Mouse (Mus musculus): Measurements from ENCODE around the gene Prr3.
A peak's percentile ranks its signal among the peaks of the same experiment; 100 is the strongest.

DNA sequence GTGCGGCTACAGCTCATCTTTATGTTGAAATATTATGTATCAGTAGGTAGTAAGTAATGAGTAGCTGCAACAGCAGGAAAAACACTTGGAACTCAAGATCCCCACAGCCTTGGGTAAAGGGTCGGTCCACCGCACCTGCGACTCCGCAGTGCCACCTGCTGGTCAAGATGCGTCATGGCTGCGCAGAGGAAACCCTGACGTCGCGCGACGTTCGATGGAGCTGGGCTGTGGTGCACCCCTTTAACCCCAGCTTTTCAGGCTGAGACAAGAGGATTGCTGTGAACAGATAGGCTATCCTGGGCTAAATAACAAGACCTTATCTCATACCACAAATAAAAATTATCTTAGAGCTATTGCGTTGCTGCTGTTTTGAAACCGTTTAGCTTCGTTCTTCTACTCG is 13.6 kb upstream of the Prr3 start:
- TF ChIP-seq CTCF (IDR thresholded peaks at IDR 0.05; ENCODE audit: low read depth, low read length) (peak; percentile 100), POLR2A (IDR thresholded peaks at IDR 0.05; ENCODE audit: insufficient read depth, low read length) (no peak)

All from ES-Bruce4 (cell line).